Mouse (Mus musculus) ovary, adult 2 months (tissue): ENCODE measurements around the gene Vmn1r236. TPM values are rescaled to one million over a fixed set of nuclear protein-coding genes. Genes with fewer than 3 reads are reported as not detected.

Experiments
- polyA plus RNA-seq: library from polyadenylated mRNA; depleted of rRNA; stranded (reverse); fragments of >200 nt; gene quantifications from 2 replicates; pipeline ENCODE4 v1.2.3, GENCODE M21; 2012; rRNA removed

Gene Vmn1r236
- polyA plus RNA-seq: not detected in 2 replicates

DNA sequence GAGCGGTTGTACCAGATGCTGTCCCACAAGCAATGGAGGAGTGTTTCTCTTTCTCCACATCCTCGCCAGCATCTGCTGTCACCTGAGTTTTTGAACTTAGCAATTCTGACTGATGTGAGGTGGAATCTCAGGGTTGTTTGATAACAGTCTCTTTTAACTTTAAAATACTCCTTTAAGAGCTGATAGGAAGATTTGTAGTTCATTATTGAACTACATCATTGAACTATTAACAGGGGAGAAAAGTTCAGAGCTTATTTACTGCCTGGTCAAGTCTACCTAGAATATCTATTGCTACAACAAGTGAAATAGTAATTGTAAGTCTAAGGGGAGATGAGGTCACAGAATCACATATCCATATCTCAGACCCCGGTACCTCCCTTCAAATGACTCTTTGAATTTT lies at the start of gene Vmn1r236:
Gene Vmn1r236, plus strand, starts transcription at position 301 of the 400 bp plus-strand sequence.

DNA sequence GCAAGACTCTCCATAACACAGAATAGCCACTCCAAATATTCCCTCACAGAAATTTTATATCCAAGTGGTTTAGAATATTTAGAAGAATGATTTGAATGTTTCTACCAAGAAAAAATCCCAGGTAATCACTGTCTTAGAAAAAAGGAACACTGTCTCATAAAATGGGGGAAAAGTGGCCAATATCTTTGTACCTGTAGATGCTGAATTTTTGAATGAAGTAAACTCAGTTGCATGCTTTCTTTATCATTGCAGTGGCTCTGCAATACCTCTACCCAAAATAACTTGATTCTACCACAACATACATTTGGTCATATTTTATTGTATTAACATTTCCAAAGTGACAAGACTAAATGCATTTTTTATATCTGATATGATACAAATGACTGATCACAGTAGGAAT lies 26.6 kb upstream of the Vmn1r236 start, which contains the start of gene Vmn1r235:
Gene Vmn1r235, plus strand, starts transcription at position 301 of the 400 bp plus-strand sequence.

DNA sequence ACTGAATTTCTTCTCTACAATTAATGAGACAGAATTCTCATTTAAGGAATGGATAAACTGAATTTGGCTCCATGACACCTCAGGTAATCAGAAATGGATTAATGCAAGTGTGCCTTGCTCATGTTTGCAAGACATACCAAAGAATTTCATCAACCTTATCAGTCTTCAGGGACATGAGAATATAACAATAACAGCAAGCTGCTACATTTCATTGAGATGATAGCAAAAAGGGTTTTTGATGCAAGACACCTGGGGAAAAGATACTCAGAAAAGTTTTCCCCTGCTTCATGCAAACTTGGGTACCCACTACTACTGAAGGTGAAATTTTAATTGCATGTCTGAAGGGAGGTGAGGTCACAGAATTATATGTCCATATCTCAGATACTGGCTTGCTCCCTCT lies 28.8 kb downstream of the Vmn1r236 start, which contains the start of gene Vmn1r237:
Gene Vmn1r237, plus strand, starts transcription at position 301 of the 400 bp plus-strand sequence.

Other genes with a start within 250 kb of the Vmn1r236 start
- gene Vmn1r234, start 56.9 kb upstream of the Vmn1r236 start, polyA plus RNA-seq: not detected in 2 replicates
- not detected in 2 replicates for gene Vmn1r235, start 26.5 kb upstream of the Vmn1r236 start, polyA plus RNA-seq
- not detected in 2 replicates for gene Vmn1r237, start 28.9 kb downstream of the Vmn1r236 start, polyA plus RNA-seq
- 0.08 and 0.20 TPM in 2 replicates for gene Zfp677, start 100.8 kb downstream of the Vmn1r236 start, polyA plus RNA-seq
- 0.67 and 0.75 TPM in 2 replicates for gene Zfp54, start 140.3 kb downstream of the Vmn1r236 start, polyA plus RNA-seq
- 0.33 and 0.44 TPM in 2 replicates for gene Zfp51, start 167.4 kb downstream of the Vmn1r236 start, polyA plus RNA-seq
- gene Zfp53, start 206.1 kb downstream of the Vmn1r236 start, polyA plus RNA-seq: 2.2 and 2.9 TPM in 2 replicates